Mouse (Mus musculus) neural tube, embryonic 13.5 days (tissue): ENCODE data around the gene Olfr1186. TPM values are rescaled to one million over a fixed set of nuclear protein-coding genes. Genes with fewer than 3 reads are reported as not detected.
"Not testable (repeated sequence)": the region's sequence is repeated elsewhere in the genome, so short reads cannot be mapped to it uniquely, and the experiment has no call there.

Source experiments
- ATAC-seq: fragments of 200-750 bp; cut with Nextera tagmentation; 2 replicates; pipeline ENCODE4 v1.8.0; 2017; ENCODE audit warnings: low read depth, mild to moderate bottlenecking, moderate TSS enrichment, moderate library complexity
- H3K27ac ChIP-seq: fragments of 300-500 bp; sonication (generic); replicated peaks from 2 replicates; pipeline ENCODE4 v1.5.1; 2015; ENCODE audit warnings: moderate library complexity, mild to moderate bottlenecking, inconsistent platforms
- H3K27me3 ChIP-seq: fragments of 300-500 bp; sonication (generic); 2 replicates; pipeline ENCODE4 v1.6.1; 2015; ENCODE audit warnings: mild to moderate bottlenecking, inconsistent platforms
- H3K36me3 ChIP-seq: fragments of 300-500 bp; sonication (generic); 2 replicates; pipeline ENCODE4 v1.6.1; 2015; ENCODE audit warnings: mild to moderate bottlenecking, inconsistent platforms
- H3K4me1 ChIP-seq: fragments of 300-500 bp; sonication (generic); replicated peaks from 2 replicates; pipeline ENCODE4 v1.6.1; 2015; ENCODE audit warnings: inconsistent platforms
- H3K4me2 ChIP-seq: fragments of 300-500 bp; sonication (generic); 2 replicates; pipeline ENCODE4 v1.6.1; 2015; ENCODE audit warnings: inconsistent platforms, mild to moderate bottlenecking, moderate library complexity
- H3K4me3 ChIP-seq: fragments of 300-500 bp; sonication (generic); 2 replicates; pipeline ENCODE4 v1.5.1; 2015; ENCODE audit warnings: mild to moderate bottlenecking, inconsistent platforms
- H3K9ac ChIP-seq: fragments of 300-500 bp; sonication (generic); 2 replicates; pipeline ENCODE4 v1.6.1; 2015; ENCODE audit warnings: moderate library complexity, mild to moderate bottlenecking, inconsistent platforms
- H3K9me3 ChIP-seq: fragments of 300-500 bp; sonication (generic); 2 replicates; pipeline ENCODE4 v1.6.1; 2016; ENCODE audit warnings: inconsistent platforms
- WGBS: fragments of 180-500 bp; shearing (Covaris S2); methylation state at CpG from one replicate; pipeline ENCODE4 v1.1.7; 2015; 5-methylcytosine and 5-hydroxymethylcytosine counted together
- polyA plus RNA-seq: library from polyadenylated mRNA; unstranded; fragments of >200 nt; fragmentation: Nextera tagmentation; extraction: Ambion mirVana; gene quantifications from 2 replicates; pipeline ENCODE4 v1.2.1, GENCODE M21; 2015

Olfr1186 gene
- not detected in 2 replicates for polyA plus RNA-seq

- no peak within 1 kb of the TSS for H3K9ac ChIP-seq
- no peak within 1 kb of the TSS for H3K4me2 ChIP-seq
- 88% methylated on average over 2 of the region's 2 CpGs for WGBS
- H3K4me3 ChIP-seq, result no peak within 1 kb of the TSS
- H3K4me1 ChIP-seq, result no peaks in the 10 kb centered on the region
- no peak within 1 kb of the TSS for H3K27ac ChIP-seq
- no peaks in the 10 kb centered on the region for H3K27me3 ChIP-seq
- H3K36me3 ChIP-seq, result no peaks in the 10 kb centered on the region
- ATAC-seq, result no peak
- no peaks in the 10 kb centered on the region for H3K9me3 ChIP-seq
Measured at GRCm38 (mm10) chr2:88518251-88518650, at the start of gene Olfr1186. Olfr1186 (plus strand) TSS chr2:88518551.

GRCm38 (mm10) chr2:88483298-88483697 is 35.1 kb upstream of the Olfr1186 start, which contains the start of gene Olfr1184:
Olfr1184 (plus strand) TSS chr2:88483598.
- H3K4me3 ChIP-seq, result no peak within 1 kb of the TSS
- no peak for ATAC-seq
- H3K9ac ChIP-seq, result no peak within 1 kb of the TSS
- H3K36me3 ChIP-seq, result no peaks in the 10 kb centered on the region
- H3K9me3 ChIP-seq, result no peaks in the 10 kb centered on the region
- H3K27me3 ChIP-seq, result no peaks in the 10 kb centered on the region
- no peak within 1 kb of the TSS for H3K27ac ChIP-seq
- WGBS, result 96% methylated on average over 2 of the region's 2 CpGs
- no peak within 1 kb of the TSS for H3K4me2 ChIP-seq
- H3K4me1 ChIP-seq, result no peaks in the 10 kb centered on the region

- 80% methylated on average over 2 of the region's 2 CpGs for WGBS
- Histone ChIP-seq H3K4me1 (no peaks in the 10 kb centered on the region), H3K27me3 (no peaks in the 10 kb centered on the region), H3K36me3 (no peaks in the 10 kb centered on the region), H3K4me2 (no peak within 1 kb of the TSS), H3K27ac (no peak within 1 kb of the TSS), H3K9ac (no peak within 1 kb of the TSS), H3K4me3 (no peak within 1 kb of the TSS), H3K9me3 (no peaks in the 10 kb centered on the region)
- no peak for ATAC-seq
Measured at GRCm38 (mm10) chr2:88493020-88493419, 25.3 kb upstream of the Olfr1186 start, which contains the start of gene Olfr1185-ps1. Olfr1185-ps1 (plus strand) TSS chr2:88493320.

- Histone ChIP-seq H3K4me1 (no peaks in the 10 kb centered on the region), H3K27me3 (no peaks in the 10 kb centered on the region), H3K36me3 (no peaks in the 10 kb centered on the region), H3K9ac (no peak overlapping the region), H3K27ac (no peak overlapping the region), H3K9me3 (no peaks in the 10 kb centered on the region), H3K4me3 (no peak overlapping the region), H3K4me2 (no peak overlapping the region)
- ATAC-seq, result no peak
- WGBS, result 73% methylated on average over 3 of the region's 3 CpGs
Measured at GRCm38 (mm10) chr2:88525720-88526119, 7.4 kb downstream of the Olfr1186 start.

GRCm38 (mm10) chr2:88556635-88557034 is 38.3 kb downstream of the Olfr1186 start, which contains the start of gene Olfr1188:
Olfr1188 (plus strand) TSS chr2:88556935.
- H3K4me2 ChIP-seq, result no peak within 1 kb of the TSS
- no peaks in the 10 kb centered on the region for H3K36me3 ChIP-seq
- H3K4me1 ChIP-seq, result no peaks in the 10 kb centered on the region
- 87% methylated on average over 2 of the region's 2 CpGs for WGBS
- H3K27ac ChIP-seq, result no peak within 1 kb of the TSS
- H3K9ac ChIP-seq, result no peak within 1 kb of the TSS
- H3K4me3 ChIP-seq, result no peak within 1 kb of the TSS
- no peaks in the 10 kb centered on the region for H3K9me3 ChIP-seq
- H3K27me3 ChIP-seq, result no peaks in the 10 kb centered on the region
- no peak for ATAC-seq

- H3K4me1 ChIP-seq, H3K4me2 ChIP-seq, H3K36me3 ChIP-seq, H3K27ac ChIP-seq, H3K4me3 ChIP-seq, H3K9me3 ChIP-seq, H3K9ac ChIP-seq, H3K27me3 ChIP-seq, ATAC-seq: not testable (repeated sequence)
- WGBS, result 91% methylated on average over 12 of the region's 12 CpGs
Measured at GRCm38 (mm10) chr2:88572696-88573095, 54.3 kb downstream of the Olfr1186 start.

Other genes with a start within 250 kb of the Olfr1186 start
- gene Olfr1173, start 238.7 kb upstream of the Olfr1186 start, polyA plus RNA-seq, result not detected in 2 replicates
- not detected in 2 replicates for gene Olfr1174-ps, start 203.4 kb upstream of the Olfr1186 start, polyA plus RNA-seq
- gene Olfr1175-ps, start 191.3 kb upstream of the Olfr1186 start, polyA plus RNA-seq, result not detected in 2 replicates
- gene Olfr1176, start 181.8 kb upstream of the Olfr1186 start, polyA plus RNA-seq, result not detected in 2 replicates
- gene Olfr1177-ps, start 172.1 kb upstream of the Olfr1186 start, polyA plus RNA-seq, result not detected in 2 replicates
- not detected in 2 replicates for gene Olfr1178, start 131.5 kb upstream of the Olfr1186 start, polyA plus RNA-seq
- gene Olfr1179, start 112.1 kb upstream of the Olfr1186 start, polyA plus RNA-seq, result not detected in 2 replicates
- gene Olfr1180, start 99.4 kb upstream of the Olfr1186 start, polyA plus RNA-seq, result not detected in 2 replicates
- gene Olfr1181, start 92.4 kb upstream of the Olfr1186 start, polyA plus RNA-seq, result not detected in 2 replicates
- gene Gm13757, start 69.4 kb upstream of the Olfr1186 start, polyA plus RNA-seq, result not detected in 2 replicates
- gene Olfr1183, start 63.7 kb upstream of the Olfr1186 start, polyA plus RNA-seq, result not detected in 2 replicates
- not detected in 2 replicates for gene Olfr1184, start 35.0 kb upstream of the Olfr1186 start, polyA plus RNA-seq
- gene Olfr1185-ps1, start 25.2 kb upstream of the Olfr1186 start, polyA plus RNA-seq, result not detected in 2 replicates
- gene Olfr1188, start 38.4 kb downstream of the Olfr1186 start, polyA plus RNA-seq, result not detected in 2 replicates
- gene Olfr1189, start 67.9 kb downstream of the Olfr1186 start, polyA plus RNA-seq, result not detected in 2 replicates
- not detected in 2 replicates for gene Olfr1191-ps1, start 122.0 kb downstream of the Olfr1186 start, polyA plus RNA-seq
- gene Olfr1192-ps1, start 130.0 kb downstream of the Olfr1186 start, polyA plus RNA-seq, result not detected in 2 replicates
- not detected in 2 replicates for gene Olfr1193, start 157.1 kb downstream of the Olfr1186 start, polyA plus RNA-seq
- gene Olfr1195, start 170.6 kb downstream of the Olfr1186 start, polyA plus RNA-seq, result not detected in 2 replicates
- not detected in 2 replicates for gene Olfr1196, start 186.0 kb downstream of the Olfr1186 start, polyA plus RNA-seq
- not detected in 2 replicates for gene Olfr1197, start 213.8 kb downstream of the Olfr1186 start, polyA plus RNA-seq
- not detected in 2 replicates for gene Olfr1198, start 232.8 kb downstream of the Olfr1186 start, polyA plus RNA-seq
- gene Olfr1199, start 241.9 kb downstream of the Olfr1186 start, polyA plus RNA-seq, result not detected in 2 replicates